Mouse (Mus musculus): ENCODE data around the gene Amotl2.

DNA sequence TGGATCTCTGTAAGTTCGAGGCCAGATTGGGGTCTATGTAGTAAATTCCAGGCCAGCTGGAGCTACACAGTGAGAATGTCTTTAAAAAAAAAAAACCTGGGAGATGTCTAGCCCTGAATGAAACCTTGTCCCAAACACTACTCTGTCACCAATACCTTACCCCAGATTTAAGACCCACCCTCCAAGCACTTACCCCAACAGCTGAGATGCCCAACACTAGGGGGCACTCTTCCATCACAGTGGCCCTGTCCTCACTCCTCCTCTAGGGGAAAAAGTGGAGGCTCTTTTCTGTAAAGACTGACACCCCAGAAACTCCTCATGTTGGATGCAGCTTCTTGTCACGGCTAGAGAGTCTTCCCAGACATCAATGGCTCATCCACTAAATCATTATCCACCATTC lies 2.7 kb upstream of the Amotl2 start:
- TF ChIP-seq USF1 (IDR thresholded peaks at IDR 0.05; ENCODE audit: low read depth) (no peak), POLR2A (IDR thresholded peaks at IDR 0.05; ENCODE audit: insufficient read length, low read depth) (no peak), MYOG (IDR thresholded peaks at IDR 0.05; ENCODE audit: control insufficient read depth in 1 of 3, insufficient read depth in 1 of 3, insufficient read length in 2 of 3, low read depth in 2 of 3) (no peak)

Measured in myocyte (in vitro differentiated cells).